Mouse (Mus musculus): ENCODE measurements around the gene Olfr643. TPM values are rescaled to one million over a fixed set of nuclear protein-coding genes. Genes with fewer than 3 reads are reported as not detected.

Olfr643 gene
- not detected in 2 replicates for polyA plus RNA-seq (2012; rRNA removed)

GRCm38 (mm10) chr7:104137305-104137704, at the start of gene Olfr643:
TSS of gene Olfr643 (minus strand) at chr7:104137405.

GRCm38 (mm10) chr7:104183292-104183691, 46.1 kb upstream of the Olfr643 start, which contains the start of gene Olfr648:
TSS of gene Olfr648 (minus strand) at chr7:104183392.

GRCm38 (mm10) chr7:104150456-104150855, 13.3 kb upstream of the Olfr643 start, which contains the start of gene Ubqlnl:
TSS of gene Ubqlnl (minus strand) at chr7:104150556.

GRCm38 (mm10) chr7:104143179-104143578, 6.0 kb upstream of the Olfr643 start, which contains the start of gene Ubqln3:
TSS of gene Ubqln3 (minus strand) at chr7:104143279.

DNA sequence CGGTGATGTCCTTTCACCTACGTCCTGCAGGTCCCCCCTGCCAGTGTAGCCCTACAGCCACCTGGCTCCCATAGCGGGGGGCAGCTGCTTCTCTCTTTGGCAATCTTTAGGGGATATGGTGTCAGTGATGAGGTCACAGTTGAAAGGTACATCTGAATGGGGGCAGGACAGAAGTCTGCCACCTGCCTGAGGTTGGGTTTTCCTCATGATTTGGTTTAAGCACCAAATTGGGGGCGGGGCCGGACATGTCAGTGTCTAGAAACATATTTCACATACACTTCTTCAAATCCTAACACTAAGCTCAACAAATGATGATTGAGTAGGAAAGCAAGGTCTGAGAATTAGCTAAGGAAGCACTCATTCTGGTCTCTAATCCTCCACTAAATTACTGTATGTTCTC, 7.5 kb downstream of the Olfr643 start, which contains the start of gene Ubqln5:
Gene Ubqln5 (minus strand): TSS at position 101 of the 400 bp plus-strand sequence.

GRCm38 (mm10) chr7:104104757-104104972, 32.5 kb downstream of the Olfr643 start, which contains the start of gene Olfr646:
TSS of gene Olfr646 (plus strand) at chr7:104104873.

DNA sequence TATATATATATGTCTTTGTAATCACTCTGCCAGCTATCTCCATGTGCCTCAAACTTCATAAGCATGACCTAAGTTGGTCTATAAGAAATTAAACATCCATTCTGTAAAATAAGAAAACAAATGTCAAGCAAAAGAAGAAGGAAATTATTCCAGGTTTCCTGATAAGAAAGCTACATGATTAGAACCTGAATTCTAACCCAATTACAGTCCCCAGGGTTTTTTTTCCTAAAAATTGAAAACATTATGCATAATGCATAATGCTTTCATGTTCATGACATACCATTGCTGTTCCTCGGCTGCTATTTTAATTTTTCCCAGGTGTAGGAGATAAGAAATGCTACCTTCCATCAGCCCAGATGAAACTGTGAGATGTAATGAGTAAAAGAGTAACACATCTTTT, 51.8 kb downstream of the Olfr643 start, which contains the start of gene Olfr645:
Gene Olfr645 (minus strand): TSS at position 101 of the 400 bp plus-strand sequence.

GRCm38 (mm10) chr7:104071769-104072168, 65.4 kb downstream of the Olfr643 start, which contains the start of gene Olfr644:
TSS of gene Olfr644 (minus strand) at chr7:104071869.

GRCm38 (mm10) chr7:104061345-104061744, 75.9 kb downstream of the Olfr643 start, which contains the start of gene 4930516K23Rik:
TSS of gene 4930516K23Rik (minus strand) at chr7:104061445.

GRCm38 (mm10) chr7:104052566-104052965, 84.6 kb downstream of the Olfr643 start, which contains the start of gene Olfr642:
TSS of gene Olfr642 (minus strand) at chr7:104052666.

GRCm38 (mm10) chr7:104035145-104035544, 102.1 kb downstream of the Olfr643 start, which contains the start of gene Olfr641:
TSS of gene Olfr641 (plus strand) at chr7:104035445.

GRCm38 (mm10) chr7:104025473-104025872, 111.7 kb downstream of the Olfr643 start, which contains the start of gene Olfr640:
TSS of gene Olfr640 (minus strand) at chr7:104025573.

GRCm38 (mm10) chr7:104017203-104017602, 120.0 kb downstream of the Olfr643 start, which contains the start of gene Olfr639:
TSS of gene Olfr639 (minus strand) at chr7:104017303.

DNA sequence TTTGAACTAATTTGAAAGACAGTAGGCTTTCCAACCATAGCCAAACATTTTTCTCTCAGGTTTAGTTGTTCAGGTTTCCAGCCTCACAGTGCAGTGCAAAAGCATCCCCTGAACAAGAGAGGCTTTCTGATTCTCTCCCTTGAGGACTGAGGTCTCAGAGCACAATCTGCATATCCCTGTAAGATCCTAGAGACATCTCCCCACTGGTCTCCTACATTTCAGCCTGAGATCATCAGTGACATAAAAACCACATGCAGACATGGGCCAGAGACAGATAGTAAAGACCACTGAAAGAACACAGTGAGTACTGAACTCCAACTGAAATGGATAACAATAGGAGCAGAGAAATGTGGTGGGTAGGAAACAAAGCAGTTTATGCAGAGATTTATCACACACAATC, 138.8 kb downstream of the Olfr643 start, which contains the start of gene Olfr638:
Gene Olfr638 (plus strand): TSS at position 301 of the 400 bp plus-strand sequence.

GRCm38 (mm10) chr7:103970852-103971251, 166.4 kb downstream of the Olfr643 start, which contains the start of gene Olfr635:
TSS of gene Olfr635 (plus strand) at chr7:103971152.

Other genes with a start within 250 kb of the Olfr643 start
- gene Olfr64, start 242.9 kb downstream of the Olfr643 start, polyA plus RNA-seq (2012; rRNA removed) = not detected in 2 replicates
- not detected in 2 replicates for gene Olfr65, start 233.9 kb downstream of the Olfr643 start, polyA plus RNA-seq (2012; rRNA removed)
- gene Olfr631, start 208.6 kb downstream of the Olfr643 start, polyA plus RNA-seq (2012; rRNA removed) = not detected in 2 replicates
- gene Olfr632, start 203.1 kb downstream of the Olfr643 start, polyA plus RNA-seq (2012; rRNA removed) = not detected in 2 replicates
- not detected in 2 replicates for gene Olfr633, start 193.0 kb downstream of the Olfr643 start, polyA plus RNA-seq (2012; rRNA removed)
- gene Olfr635, start 166.3 kb downstream of the Olfr643 start, polyA plus RNA-seq (2012; rRNA removed) = not detected in 2 replicates
- not detected in 2 replicates for gene Olfr638, start 138.7 kb downstream of the Olfr643 start, polyA plus RNA-seq (2012; rRNA removed)
- not detected in 2 replicates for gene Olfr639, start 120.1 kb downstream of the Olfr643 start, polyA plus RNA-seq (2012; rRNA removed)
- not detected in 2 replicates for gene Olfr640, start 111.8 kb downstream of the Olfr643 start, polyA plus RNA-seq (2012; rRNA removed)
- not detected in 2 replicates for gene Olfr641, start 102.0 kb downstream of the Olfr643 start, polyA plus RNA-seq (2012; rRNA removed)
- not detected in 2 replicates for gene Olfr642, start 84.7 kb downstream of the Olfr643 start, polyA plus RNA-seq (2012; rRNA removed)
- not detected in 2 replicates for gene 4930516K23Rik, start 76.0 kb downstream of the Olfr643 start, polyA plus RNA-seq (2012; rRNA removed)
- not detected in 2 replicates for gene Olfr644, start 65.5 kb downstream of the Olfr643 start, polyA plus RNA-seq (2012; rRNA removed)
- gene Olfr645, start 51.9 kb downstream of the Olfr643 start, polyA plus RNA-seq (2012; rRNA removed) = not detected in 2 replicates
- gene Olfr646, start 32.5 kb downstream of the Olfr643 start, polyA plus RNA-seq (2012; rRNA removed) = not detected in 2 replicates
- gene Ubqln5, start 7.6 kb downstream of the Olfr643 start, polyA plus RNA-seq (2012; rRNA removed) = not detected in 2 replicates
- gene Ubqln3, start 5.9 kb upstream of the Olfr643 start, polyA plus RNA-seq (2012; rRNA removed) = not detected in 2 replicates
- not detected in 2 replicates for gene Ubqlnl, start 13.2 kb upstream of the Olfr643 start, polyA plus RNA-seq (2012; rRNA removed)
- gene Olfm5, start 27.4 kb upstream of the Olfr643 start, polyA plus RNA-seq (2012; rRNA removed) = not detected in 2 replicates
- gene Olfr648, start 46.0 kb upstream of the Olfr643 start, polyA plus RNA-seq (2012; rRNA removed) = 0.11 TPM in 1 of 2 replicates, not detected in the other
- not detected in 2 replicates for gene Olfr649, start 58.6 kb upstream of the Olfr643 start, polyA plus RNA-seq (2012; rRNA removed)
- gene Trim6, start 81.4 kb upstream of the Olfr643 start, polyA plus RNA-seq (2012; rRNA removed) = 0.77 and 0.95 TPM in 2 replicates
- 4.1 and 4.9 TPM in 2 replicates for gene Trim34a, start 107.1 kb upstream of the Olfr643 start, polyA plus RNA-seq (2012; rRNA removed)
- 0.33 and 0.54 TPM in 2 replicates for gene Trim5, start 150.7 kb upstream of the Olfr643 start, polyA plus RNA-seq (2012; rRNA removed)
- gene Trim12a, start 178.1 kb upstream of the Olfr643 start, polyA plus RNA-seq (2012; rRNA removed) = 1.9 and 2.0 TPM in 2 replicates
- 1.7 and 2.0 TPM in 2 replicates for gene Trim34b, start 192.1 kb upstream of the Olfr643 start, polyA plus RNA-seq (2012; rRNA removed)
- gene Trim12c, start 216.0 kb upstream of the Olfr643 start, polyA plus RNA-seq (2012; rRNA removed) = 1.9 and 2.0 TPM in 2 replicates
- 0.02 and 0.03 TPM in 2 replicates for gene Trim30b, start 232.5 kb upstream of the Olfr643 start, polyA plus RNA-seq (2012; rRNA removed)